ENCODE assay signal across 8 mouse cellular contexts in the genomic region with DNA sequence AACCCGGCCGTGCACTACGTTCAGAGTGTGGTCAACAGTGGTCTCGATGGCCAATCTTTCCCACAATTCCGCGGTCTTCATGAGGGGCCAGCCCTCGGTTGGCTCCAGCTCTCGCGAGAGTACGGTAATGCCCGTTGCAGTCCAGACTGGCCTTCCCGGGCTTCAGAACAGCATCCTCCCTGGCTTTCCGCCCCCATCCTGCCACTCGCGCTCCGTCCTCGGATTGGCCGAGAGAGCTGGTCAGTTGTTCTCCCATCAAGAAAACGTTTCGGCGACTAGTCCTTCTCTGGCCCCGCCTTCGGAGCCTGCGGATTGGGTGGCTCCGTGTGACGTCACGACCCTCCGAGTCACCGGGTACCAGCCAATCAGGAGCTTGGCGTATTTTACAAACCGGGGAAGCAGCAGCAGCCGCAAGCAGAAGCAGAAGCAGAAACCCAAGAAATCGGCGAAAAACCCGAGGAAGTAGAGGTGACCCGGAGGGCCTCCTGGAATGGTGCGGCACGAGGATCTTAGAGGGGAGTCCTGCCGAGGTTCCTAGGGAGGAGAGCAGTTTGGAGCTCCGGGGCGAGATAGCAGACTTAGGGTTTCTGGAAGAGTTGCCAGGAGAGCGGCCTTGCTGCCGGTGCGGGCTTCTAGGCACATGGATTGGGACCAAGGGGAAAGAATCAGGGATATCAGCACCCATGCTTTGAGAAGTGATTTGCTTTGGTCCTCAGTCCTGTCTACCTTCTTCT. TPM values are rescaled to one million over a fixed set of nuclear protein-coding genes. Genes with fewer than 3 reads are reported as not detected.
DNase-seq lines count a peak whose midpoint lies in the region; ATAC-seq lines count a peak whose summit lies in the region.

No protein-coding gene starts in this region.

- peak; percentile 99 for ATAC-seq in hindbrain, embryonic 15.5 days (ENCODE audit: low FRiP score, low read depth)

- H3K27me3 ChIP-seq in hindbrain, embryonic 15.5 days: no peaks in the 10 kb centered on the region

- peak overlapping the region; percentile 90 for H3K9ac ChIP-seq in hindbrain, embryonic 15.5 days

- no peaks in the 10 kb centered on the region for H3K36me3 ChIP-seq in hindbrain, embryonic 15.5 days

- no peaks in the 10 kb centered on the region for H3K9me3 ChIP-seq in hindbrain, embryonic 15.5 days

- H3K4me1 ChIP-seq in hindbrain, embryonic 15.5 days (replicated peaks): peaks cover 17% of the 10 kb centered on the region

- under 1% methylated on average over 44 of the region's 44 CpGs for WGBS in hindbrain, embryonic 15.5 days

- H3K27ac ChIP-seq in hindbrain, embryonic 15.5 days (replicated peaks): peak overlapping the region; percentile 98

- H3K4me2 ChIP-seq in hindbrain, embryonic 15.5 days: peak overlapping the region; percentile 97

- peak; percentile 96 for DNase-seq in R1 (ENCODE audit: low read depth, low spot score)
- peak; percentile 98 to 99 for DNase-seq in cerebellum, postnatal 36 days
- DNase-seq in frontal cortex, postnatal 36 days (ENCODE audit: low spot score in 2 of 2): peak; percentile 98 to 99
- peak; percentile 96 for DNase-seq in left cerebral cortex, adult 11 months (ENCODE audit: low spot score)
- peak; percentile 98 for DNase-seq in lung, postnatal 4 days
- DNase-seq in retina, postnatal 7 days (ENCODE audit: low read depth, low spot score): peak; percentile 95
- peak; percentile 92 for DNase-seq in urinary bladder, adult 2 months (ENCODE audit: low spot score)

- H3K4me3 ChIP-seq in hindbrain, embryonic 15.5 days: peak overlapping the region; percentile 53

RNA-seq across cellular contexts. Expression of gene Troap, which starts 0.4 kb away (rescaled TPM):
- 8.5 and 10.1 TPM in 2 replicates for polyA plus RNA-seq in hindbrain, embryonic 15.5 days (2015; fragmentation: Nextera tagmentation; extraction: Ambion mirVana)
- polyA plus RNA-seq in urinary bladder, adult 2 months (2012; rRNA removed): 0.78 and 1.5 TPM in 2 replicates

RNA-seq across cellular contexts. Expression of gene C1ql4, which starts 12.8 kb away (rescaled TPM):
- 6.4 and 7.8 TPM in 2 replicates for polyA plus RNA-seq in hindbrain, embryonic 15.5 days (2015; fragmentation: Nextera tagmentation; extraction: Ambion mirVana)
- not detected in 2 replicates for polyA plus RNA-seq in urinary bladder, adult 2 months (2012; rRNA removed)

RNA-seq across cellular contexts. Expression of gene Dnajc22, which starts 18.2 kb away (rescaled TPM):
- 1.1 and 1.3 TPM in 2 replicates for polyA plus RNA-seq in hindbrain, embryonic 15.5 days (2015; fragmentation: Nextera tagmentation; extraction: Ambion mirVana)
- polyA plus RNA-seq in urinary bladder, adult 2 months (2012; rRNA removed): 0.10 TPM in 1 of 2 replicates, not detected in the other

RNA-seq across cellular contexts. Expression of gene Prph, which starts 19.8 kb away (rescaled TPM):
- polyA plus RNA-seq in hindbrain, embryonic 15.5 days (2015; fragmentation: Nextera tagmentation; extraction: Ambion mirVana): 57.5 and 89.3 TPM in 2 replicates
- polyA plus RNA-seq in urinary bladder, adult 2 months (2012; rRNA removed): 6.4 and 7.1 TPM in 2 replicates

RNA-seq across cellular contexts. Expression of gene Tuba1c, which starts 45.1 kb away (rescaled TPM):
- polyA plus RNA-seq in hindbrain, embryonic 15.5 days (2015; fragmentation: Nextera tagmentation; extraction: Ambion mirVana): 22.5 and 25.3 TPM in 2 replicates
- polyA plus RNA-seq in urinary bladder, adult 2 months (2012; rRNA removed): 94.8 and 129 TPM in 2 replicates

Comparison
In these comparisons a context has a peak if more than half of its experiments do, and no peak if none do; other contexts are left out.
1. Peak in every context shown above with its lines: DNase-seq, ATAC-seq, H3K4me3 ChIP-seq and H3K27ac ChIP-seq.